Mouse (Mus musculus) neural tube, embryonic 13.5 days (tissue): ENCODE measurements around the gene Nicn1. TPM values are rescaled to one million over a fixed set of nuclear protein-coding genes. Genes with fewer than 3 reads are reported as not detected.
"Not testable (repeated sequence)": the region's sequence is repeated elsewhere in the genome, so short reads cannot be mapped to it uniquely, and the experiment has no call there.

ENCODE experiments used
- ATAC-seq: fragments of 200-750 bp; cut with Nextera tagmentation; 2 replicates; pipeline ENCODE4 v1.8.0; 2017; ENCODE audit warnings: low read depth, mild to moderate bottlenecking, moderate TSS enrichment, moderate library complexity
- H3K27ac ChIP-seq: fragments of 300-500 bp; sonication (generic); replicated peaks from 2 replicates; pipeline ENCODE4 v1.5.1; 2015; ENCODE audit warnings: moderate library complexity, mild to moderate bottlenecking, inconsistent platforms
- H3K27me3 ChIP-seq: fragments of 300-500 bp; sonication (generic); 2 replicates; pipeline ENCODE4 v1.6.1; 2015; ENCODE audit warnings: mild to moderate bottlenecking, inconsistent platforms
- H3K36me3 ChIP-seq: fragments of 300-500 bp; sonication (generic); 2 replicates; pipeline ENCODE4 v1.6.1; 2015; ENCODE audit warnings: mild to moderate bottlenecking, inconsistent platforms
- H3K4me1 ChIP-seq: fragments of 300-500 bp; sonication (generic); replicated peaks from 2 replicates; pipeline ENCODE4 v1.6.1; 2015; ENCODE audit warnings: inconsistent platforms
- H3K4me2 ChIP-seq: fragments of 300-500 bp; sonication (generic); 2 replicates; pipeline ENCODE4 v1.6.1; 2015; ENCODE audit warnings: inconsistent platforms, mild to moderate bottlenecking, moderate library complexity
- H3K4me3 ChIP-seq: fragments of 300-500 bp; sonication (generic); 2 replicates; pipeline ENCODE4 v1.5.1; 2015; ENCODE audit warnings: mild to moderate bottlenecking, inconsistent platforms
- H3K9ac ChIP-seq: fragments of 300-500 bp; sonication (generic); 2 replicates; pipeline ENCODE4 v1.6.1; 2015; ENCODE audit warnings: moderate library complexity, mild to moderate bottlenecking, inconsistent platforms
- H3K9me3 ChIP-seq: fragments of 300-500 bp; sonication (generic); 2 replicates; pipeline ENCODE4 v1.6.1; 2016; ENCODE audit warnings: inconsistent platforms
- WGBS: fragments of 180-500 bp; shearing (Covaris S2); methylation state at CpG from one replicate; pipeline ENCODE4 v1.1.7; 2015; 5-methylcytosine and 5-hydroxymethylcytosine counted together
- polyA plus RNA-seq: library from polyadenylated mRNA; unstranded; fragments of >200 nt; fragmentation: Nextera tagmentation; extraction: Ambion mirVana; gene quantifications from 2 replicates; pipeline ENCODE4 v1.2.1, GENCODE M21; 2015

Gene Nicn1
- polyA plus RNA-seq, 1 experiment from 2014 or later: 130 TPM

DNA sequence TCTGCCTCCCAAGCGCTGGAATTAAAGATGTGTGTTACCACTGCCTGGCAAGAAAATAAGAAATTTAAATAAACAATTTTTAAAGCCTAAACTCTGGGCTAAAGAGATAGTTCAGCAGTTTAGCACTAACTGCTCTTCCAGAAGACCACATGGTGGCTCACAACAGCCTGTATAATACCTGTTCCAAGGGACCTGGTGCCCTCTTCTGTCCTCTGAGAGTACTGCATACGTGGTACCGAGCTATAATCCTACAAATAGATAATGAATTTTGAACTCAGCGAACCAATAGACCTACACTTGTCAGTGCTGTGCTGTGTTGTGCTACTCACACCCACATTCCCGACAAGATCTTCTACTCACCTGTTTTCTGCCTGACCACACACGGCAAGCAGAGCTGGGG lies 5.8 kb upstream of the Nicn1 start:
- no peaks in the 10 kb centered on the region for H3K36me3 ChIP-seq
- H3K4me3 ChIP-seq: no peak overlapping the region
- H3K27ac ChIP-seq: no peak overlapping the region
- H3K9ac ChIP-seq: no peak overlapping the region
- no peaks in the 10 kb centered on the region for H3K9me3 ChIP-seq
- ATAC-seq: peak; percentile 78; the same call in 1 of the 2 replicates
- no peak overlapping the region for H3K4me2 ChIP-seq
- WGBS: 11% methylated on average over 6 of the region's 6 CpGs
- peaks cover 2% of the 10 kb centered on the region; the same call in 1 of the 2 replicates for H3K4me1 ChIP-seq
- H3K27me3 ChIP-seq: no peaks in the 10 kb centered on the region

DNA sequence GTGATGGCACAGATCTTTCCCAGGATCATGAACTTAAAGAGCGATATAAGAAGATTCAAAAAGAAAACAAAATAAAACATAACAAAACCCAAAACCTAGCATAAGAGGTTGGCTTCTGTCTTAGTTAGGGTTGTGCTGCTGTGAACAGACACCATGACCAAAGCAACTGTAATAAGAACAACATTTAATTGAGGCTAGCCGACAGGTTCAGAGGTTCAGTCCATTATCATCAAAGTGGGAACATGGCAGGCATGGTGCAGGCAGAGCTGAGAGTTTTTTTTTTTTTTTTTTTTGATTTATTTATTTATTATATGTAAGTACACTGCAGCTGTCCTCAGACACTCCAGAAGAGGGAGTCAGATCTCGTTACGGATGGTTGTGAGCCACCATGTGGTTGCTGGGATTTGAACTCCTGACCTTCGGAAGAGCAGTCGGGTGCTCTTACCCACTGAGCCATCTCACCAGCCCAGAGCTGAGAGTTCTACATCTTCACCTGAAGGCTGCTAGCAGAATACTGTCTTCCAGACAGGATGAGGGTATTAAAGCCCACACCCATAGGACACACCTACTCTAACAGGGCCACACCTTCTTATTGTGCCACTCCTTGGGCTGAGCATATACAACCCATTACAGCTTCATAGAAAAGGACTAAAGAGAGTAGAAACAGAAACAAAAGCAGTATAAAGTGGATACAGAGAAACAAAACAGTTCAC lies 2.5 kb upstream of the Nicn1 start:
- H3K9me3 ChIP-seq, H3K36me3 ChIP-seq, H3K27ac ChIP-seq, H3K4me3 ChIP-seq, ATAC-seq, H3K9ac ChIP-seq, H3K27me3 ChIP-seq, H3K4me2 ChIP-seq: not testable (repeated sequence)
- peaks cover 16% of the 10 kb centered on the region for H3K4me1 ChIP-seq
- WGBS: 74% methylated on average over 6 of the region's 6 CpGs

DNA sequence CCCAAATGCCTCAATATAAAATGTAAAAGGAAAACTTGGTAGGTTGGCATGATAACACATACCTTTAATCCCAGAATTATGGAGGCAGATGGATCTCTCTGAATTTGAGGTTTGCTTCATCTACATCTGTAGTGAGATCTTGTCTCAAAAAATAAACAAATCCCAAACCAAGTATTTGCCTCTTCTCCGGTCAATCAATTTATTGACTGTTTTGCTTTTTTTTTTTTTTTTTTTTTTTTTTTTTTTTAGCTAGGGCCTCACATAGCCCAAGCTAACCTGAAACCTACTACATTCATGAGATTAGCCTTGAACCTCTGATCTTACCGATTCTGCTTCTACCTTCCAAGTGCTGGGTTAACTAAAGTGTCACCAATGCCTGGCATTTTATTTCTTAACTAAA lies 882 bp upstream of the Nicn1 start:
- Histone ChIP-seq H3K27ac (peak overlapping the region; percentile 94), H3K4me2 (peak overlapping the region; percentile 70), H3K4me1 (peaks cover 16% of the 10 kb centered on the region), H3K36me3 (peaks cover 12% of the 10 kb centered on the region), H3K9me3 (no peaks in the 10 kb centered on the region), H3K4me3 (peak overlapping the region; percentile 59), H3K9ac (peak overlapping the region; percentile 86), H3K27me3 (no peaks in the 10 kb centered on the region)
- no peak for ATAC-seq
- 63% methylated on average over 2 of the region's 2 CpGs for WGBS

DNA sequence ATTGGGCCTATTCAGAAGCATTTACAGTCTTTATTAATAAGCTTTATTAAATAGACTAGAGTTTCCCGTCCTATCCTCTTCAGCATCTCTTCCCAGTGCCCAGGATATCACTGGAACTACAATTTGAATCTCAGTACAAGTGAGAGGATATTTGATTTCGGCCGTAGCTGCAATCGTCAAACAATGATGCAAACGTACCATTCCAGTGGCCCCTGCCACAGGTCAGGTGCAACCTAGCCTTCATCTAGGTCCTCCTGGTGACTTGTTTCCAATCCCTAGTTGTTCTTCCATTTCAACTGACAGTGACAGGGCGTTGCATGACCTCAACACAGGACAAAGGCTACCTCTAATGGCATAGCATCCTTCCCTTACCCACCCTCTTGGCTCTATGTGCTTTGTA lies 544 bp downstream of the Nicn1 start:
- Histone ChIP-seq H3K4me2 (peak overlapping the region; percentile 70), H3K27ac (peak overlapping the region; percentile 83), H3K27me3 (no peaks in the 10 kb centered on the region), H3K4me1 (peaks cover 16% of the 10 kb centered on the region), H3K36me3 (peaks cover 26% of the 10 kb centered on the region), H3K4me3 (peak overlapping the region; percentile 59), H3K9me3 (no peaks in the 10 kb centered on the region), H3K9ac (peak overlapping the region; percentile 73)
- ATAC-seq: no peak
- WGBS: 53% methylated on average over 6 of the region's 6 CpGs

DNA sequence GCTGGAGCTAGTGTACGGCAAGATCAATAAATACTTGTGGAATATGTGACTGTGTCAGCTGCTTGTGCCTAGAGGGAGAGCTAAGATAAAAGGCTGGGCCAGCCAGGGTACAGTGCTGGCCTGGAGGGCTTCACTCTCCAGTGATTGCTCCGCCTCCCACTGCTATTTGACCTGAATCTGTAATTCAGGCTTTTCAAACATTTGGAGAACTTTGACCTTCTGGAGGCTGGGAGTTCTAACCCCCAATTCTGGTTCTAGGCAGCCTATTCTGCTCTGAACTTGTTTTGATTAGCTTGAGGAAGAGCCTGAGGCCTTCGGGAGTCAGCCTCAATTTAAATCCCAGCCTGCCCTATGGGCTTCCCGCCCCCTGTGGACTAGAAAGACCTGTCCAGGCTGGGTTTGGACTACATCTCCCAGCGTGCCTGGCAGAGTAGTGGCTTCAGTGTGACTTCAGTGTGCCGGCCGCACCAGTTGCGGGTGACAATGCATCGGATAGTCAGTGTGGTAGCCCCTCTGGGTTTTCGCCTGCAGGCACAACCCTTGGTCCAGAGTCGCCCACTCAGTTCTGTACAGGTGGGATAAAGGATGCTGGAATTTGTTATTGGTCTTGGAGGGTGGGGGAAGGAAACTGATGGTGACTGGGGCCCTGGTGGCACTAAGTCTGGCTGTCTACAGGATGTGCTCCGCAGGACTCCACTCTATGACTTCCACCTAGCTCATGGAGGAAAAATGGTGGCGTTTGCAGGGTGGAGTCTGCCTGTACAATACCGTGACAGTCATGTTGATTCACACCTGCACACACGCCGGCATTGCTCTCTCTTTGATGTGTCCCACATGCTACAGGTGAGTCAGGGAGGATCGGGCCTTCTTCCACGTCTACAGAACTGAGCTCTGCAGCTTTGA lies 6.5 kb downstream of the Nicn1 start, which contains the start of gene Amt:
Gene Amt (plus strand): TSS at position 401 of the 903 bp plus-strand sequence.
- H3K9ac ChIP-seq: peak within 1 kb of the TSS; percentile 55
- peak within 1 kb of the TSS; percentile 44 for H3K4me2 ChIP-seq
- 18% methylated on average over 18 of the region's 18 CpGs for WGBS
- peak within 1 kb of the TSS; percentile 25 for H3K4me3 ChIP-seq
- H3K9me3 ChIP-seq: no peaks in the 10 kb centered on the region
- H3K36me3 ChIP-seq: peaks cover 55% of the 10 kb centered on the region
- H3K27me3 ChIP-seq: no peaks in the 10 kb centered on the region
- H3K4me1 ChIP-seq: peaks cover 18% of the 10 kb centered on the region
- ATAC-seq: peak; percentile 58; the same call in 1 of the 2 replicates
- H3K27ac ChIP-seq: peak within 1 kb of the TSS; percentile 15

DNA sequence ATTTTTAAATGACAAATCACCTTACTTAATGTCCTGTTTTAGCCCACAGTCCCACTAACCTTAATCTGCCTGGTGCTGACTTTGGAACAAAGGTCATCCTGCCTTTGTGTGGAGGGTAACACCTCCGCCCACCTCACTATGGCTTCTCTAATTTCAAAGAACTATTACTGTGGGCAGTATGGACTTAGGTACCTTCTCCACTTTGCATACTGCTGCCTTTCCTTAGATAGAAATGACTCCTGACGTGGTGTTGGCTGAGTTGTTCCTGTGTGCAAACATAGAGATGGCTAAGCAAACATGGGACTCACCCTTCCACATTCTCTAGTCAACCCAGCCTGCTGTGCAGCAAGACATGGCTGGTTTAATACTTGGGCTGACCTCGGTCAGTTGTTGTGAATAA lies 11.6 kb downstream of the Nicn1 start:
- peaks cover 24% of the 10 kb centered on the region for H3K4me1 ChIP-seq
- no peak overlapping the region for H3K27ac ChIP-seq
- 75% methylated on average over 3 of the region's 3 CpGs for WGBS
- H3K27me3 ChIP-seq: no peaks in the 10 kb centered on the region
- H3K4me2 ChIP-seq: no peak overlapping the region
- H3K9me3 ChIP-seq: no peaks in the 10 kb centered on the region
- peaks cover 49% of the 10 kb centered on the region for H3K36me3 ChIP-seq
- H3K9ac ChIP-seq: no peak overlapping the region
- no peak overlapping the region for H3K4me3 ChIP-seq
- no peak for ATAC-seq

DNA sequence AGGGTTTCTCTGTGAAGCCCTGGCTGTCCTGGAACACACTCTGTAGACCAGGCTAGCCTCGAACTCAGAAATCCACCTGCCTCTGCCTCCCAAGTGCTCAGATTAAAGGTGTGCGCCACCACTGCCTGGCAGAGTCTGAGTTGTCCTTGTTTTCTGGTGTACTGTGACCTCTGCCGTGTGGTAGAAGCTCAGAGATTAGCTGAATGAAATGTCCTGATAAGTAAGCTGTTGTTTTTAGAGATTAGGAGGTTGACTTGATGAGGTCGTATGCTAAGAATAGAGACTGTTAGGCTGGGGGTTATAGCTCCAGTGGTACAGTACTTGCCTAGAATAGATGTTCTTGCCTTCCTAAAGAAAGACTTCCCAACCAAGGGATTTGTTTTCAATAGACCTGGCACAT lies 14.5 kb downstream of the Nicn1 start:
- Histone ChIP-seq H3K4me1 (peaks cover 42% of the 10 kb centered on the region), H3K9me3 (no peaks in the 10 kb centered on the region), H3K9ac (peak overlapping the region; percentile 85), H3K36me3 (peaks cover 40% of the 10 kb centered on the region), H3K4me2 (peak overlapping the region; percentile 76), H3K4me3 (peak overlapping the region; percentile 90), H3K27ac (peak overlapping the region; percentile 98), H3K27me3 (no peaks in the 10 kb centered on the region)
- ATAC-seq: no peak
- WGBS: 91% methylated on average over 4 of the region's 4 CpGs

DNA sequence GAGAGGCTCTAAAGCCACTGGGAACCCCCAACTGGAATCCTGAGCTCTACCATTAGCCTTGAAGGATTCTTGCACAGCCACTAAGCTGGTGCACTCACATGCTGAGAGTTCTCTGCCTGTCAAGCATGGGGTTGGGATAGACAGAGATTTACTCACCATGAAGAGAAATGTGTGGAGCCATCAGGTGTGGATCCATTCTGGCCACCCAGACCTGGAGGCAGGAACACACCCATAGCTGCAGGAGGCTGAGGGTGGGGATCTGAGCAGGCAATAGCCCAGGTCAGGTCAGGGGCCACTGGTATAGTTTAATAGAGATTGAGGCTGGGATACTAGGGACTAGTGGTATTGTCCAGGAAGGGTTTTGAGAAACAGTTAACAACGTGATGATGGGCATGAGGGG lies 14.9 kb downstream of the Nicn1 start:
- Histone ChIP-seq H3K27ac (peak overlapping the region; percentile 98), H3K4me3 (peak overlapping the region; percentile 90), H3K4me2 (peak overlapping the region; percentile 76), H3K27me3 (no peaks in the 10 kb centered on the region), H3K9ac (peak overlapping the region; percentile 85), H3K36me3 (peaks cover 37% of the 10 kb centered on the region), H3K4me1 (peaks cover 46% of the 10 kb centered on the region), H3K9me3 (no peaks in the 10 kb centered on the region)
- WGBS: 3% methylated on average over 1 of the region's 1 CpGs
- ATAC-seq: no peak

DNA sequence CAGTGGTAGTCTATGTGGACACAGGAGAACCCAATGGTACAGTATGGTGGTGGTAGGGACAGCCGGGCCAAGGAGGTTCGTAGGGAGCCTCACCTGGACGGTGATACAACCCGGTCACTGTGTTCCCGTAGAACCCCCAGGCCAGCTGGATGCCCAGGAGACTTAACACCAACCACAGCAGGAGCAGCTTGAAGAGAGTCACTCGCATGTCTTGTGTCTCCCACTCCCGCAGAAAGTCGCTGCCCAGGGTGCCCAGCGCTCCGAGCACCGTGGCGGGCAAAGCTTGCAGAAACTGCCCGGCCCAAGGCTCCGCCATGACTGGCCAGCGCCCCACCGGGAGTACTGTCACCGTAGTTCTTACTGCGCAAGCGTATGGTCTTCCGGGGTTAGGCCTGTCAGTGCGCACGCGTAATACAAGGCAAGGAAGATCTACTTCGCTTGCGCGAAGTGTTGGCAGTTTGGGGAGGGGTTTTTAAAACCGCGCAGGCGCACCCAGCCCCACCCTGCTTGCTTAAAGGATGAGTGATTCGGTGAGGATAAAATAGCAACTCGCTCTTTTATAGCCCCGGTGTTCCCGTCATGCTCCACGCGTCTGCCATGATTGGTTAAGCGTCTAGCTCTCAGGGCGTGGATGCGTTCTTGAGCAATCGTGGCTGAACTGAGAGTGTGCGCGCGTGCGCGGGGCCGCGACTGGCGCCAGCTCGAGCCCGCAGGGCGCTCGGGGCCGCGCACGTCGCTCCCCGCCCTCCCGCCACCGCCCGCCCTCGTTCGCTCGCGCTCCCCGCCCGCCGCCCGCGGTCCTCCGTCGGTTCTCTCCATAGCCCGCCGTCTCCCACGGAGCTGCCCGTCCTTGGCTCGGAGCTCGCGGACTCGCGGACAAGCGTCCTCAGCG lies 15.6 kb downstream of the Nicn1 start, which contains the start of the genes Rhoa and Tcta:
Gene Rhoa (plus strand): TSS at position 501 of the 892 bp plus-strand sequence.
Gene Tcta (minus strand): TSS at position 532 of the 892 bp plus-strand sequence.
- peaks cover 30% of the 10 kb centered on the region for H3K36me3 ChIP-seq
- peaks cover 51% of the 10 kb centered on the region for H3K4me1 ChIP-seq
- H3K4me3 ChIP-seq: peak within 1 kb of the TSS; percentile 90
- H3K4me2 ChIP-seq: peak within 1 kb of the TSS; percentile 76
- H3K27ac ChIP-seq: peak within 1 kb of the TSS; percentile 98
- under 1% methylated on average over 75 of the region's 81 CpGs for WGBS
- H3K27me3 ChIP-seq: no peaks in the 10 kb centered on the region
- ATAC-seq: peak; percentile 98
- no peaks in the 10 kb centered on the region for H3K9me3 ChIP-seq
- peak within 1 kb of the TSS; percentile 91 for H3K9ac ChIP-seq

DNA sequence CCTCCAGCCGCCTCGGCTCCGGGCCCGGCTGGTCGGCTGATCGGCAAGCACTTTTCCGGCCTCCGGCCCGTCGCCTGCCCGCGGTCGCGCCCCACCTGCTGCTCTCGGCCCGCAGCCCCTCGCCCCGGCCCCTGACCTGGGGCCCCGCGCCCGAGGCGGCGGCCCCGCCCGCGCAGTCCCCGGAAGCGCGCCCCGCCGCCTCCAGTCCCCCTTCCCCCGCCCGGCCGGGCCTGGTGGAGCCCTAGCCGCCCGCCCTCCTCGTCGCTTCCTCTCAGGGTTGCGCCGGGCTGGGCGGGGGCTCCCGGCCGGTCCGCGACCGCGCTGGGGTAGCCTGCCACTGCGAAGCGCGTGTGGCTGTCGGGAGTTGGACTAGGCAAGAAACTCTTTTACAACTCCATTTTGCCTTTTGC lies 16.3 kb downstream of the Nicn1 start:
- no peaks in the 10 kb centered on the region for H3K27me3 ChIP-seq
- peaks cover 25% of the 10 kb centered on the region for H3K36me3 ChIP-seq
- H3K27ac ChIP-seq: peak overlapping the region; percentile 98
- H3K9me3 ChIP-seq: no peaks in the 10 kb centered on the region
- H3K9ac ChIP-seq: peak overlapping the region; percentile 91
- H3K4me3 ChIP-seq: peak overlapping the region; percentile 90
- peak; percentile 82 for ATAC-seq
- peaks cover 57% of the 10 kb centered on the region for H3K4me1 ChIP-seq
- H3K4me2 ChIP-seq: peak overlapping the region; percentile 70
- WGBS: 0% methylated on average over 38 of the region's 51 CpGs

DNA sequence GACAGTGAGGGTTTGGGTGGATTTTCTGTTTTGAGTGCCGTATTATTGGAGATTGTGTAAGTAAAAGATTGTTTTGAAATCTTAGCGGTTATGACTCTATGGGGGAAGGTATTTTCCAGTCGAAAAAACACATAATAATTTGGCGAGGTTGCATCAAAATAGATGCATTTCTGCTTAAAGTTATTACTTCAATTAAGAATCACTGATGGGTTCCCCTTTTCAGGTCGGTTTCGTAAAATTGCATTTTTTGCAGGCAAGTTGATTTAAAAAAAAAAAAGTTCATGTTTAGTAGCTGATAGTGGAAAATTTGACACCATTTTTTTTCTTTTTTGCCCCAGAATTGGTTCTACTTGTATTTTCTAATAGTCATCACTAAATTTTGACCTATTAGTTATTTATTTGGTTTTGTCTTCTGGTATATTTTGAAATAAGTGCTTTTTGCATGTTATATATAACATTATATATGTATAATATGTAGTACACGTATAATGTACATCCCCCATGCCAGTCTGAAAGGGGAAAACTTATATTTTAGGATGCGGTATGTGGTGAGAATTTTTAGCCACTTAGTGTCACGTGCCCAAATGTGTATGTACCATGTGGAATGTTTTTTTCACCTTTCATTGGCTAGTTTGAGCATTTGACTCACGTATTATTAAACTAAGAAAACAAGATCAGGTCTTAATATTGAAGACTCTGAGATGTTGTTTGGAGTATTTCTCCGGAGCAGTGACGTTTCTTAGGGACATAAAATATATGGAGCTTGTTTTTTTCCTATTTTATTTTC lies 17.0 kb downstream of the Nicn1 start:
- H3K36me3 ChIP-seq: peaks cover 21% of the 10 kb centered on the region
- H3K27me3 ChIP-seq: no peaks in the 10 kb centered on the region
- peak overlapping the region; percentile 91 for H3K9ac ChIP-seq
- no peak for ATAC-seq
- H3K4me1 ChIP-seq: peaks cover 63% of the 10 kb centered on the region
- H3K9me3 ChIP-seq: no peaks in the 10 kb centered on the region
- WGBS: 23% methylated on average over 12 of the region's 12 CpGs
- peak overlapping the region; percentile 90 for H3K4me3 ChIP-seq
- peak overlapping the region; percentile 98 for H3K27ac ChIP-seq
- peak overlapping the region; percentile 70 for H3K4me2 ChIP-seq
